Mouse (Mus musculus) bone marrow macrophage, adult 2 months (primary cell): Measurements from ENCODE around the gene Neurod1.

Experiments
- CTCF ChIP-seq: IDR thresholded peaks from 2 replicates; pipeline ENCODE4 v1.5.1; 2012; ENCODE audit warnings: low read depth, mild to moderate bottlenecking, low read length, moderate library complexity
- POLR2A ChIP-seq: IDR thresholded peaks from 2 replicates; pipeline ENCODE4 v1.6.1; 2012; ENCODE audit warnings: mild to moderate bottlenecking, low read depth, low read length, borderline replicate concordance

DNA sequence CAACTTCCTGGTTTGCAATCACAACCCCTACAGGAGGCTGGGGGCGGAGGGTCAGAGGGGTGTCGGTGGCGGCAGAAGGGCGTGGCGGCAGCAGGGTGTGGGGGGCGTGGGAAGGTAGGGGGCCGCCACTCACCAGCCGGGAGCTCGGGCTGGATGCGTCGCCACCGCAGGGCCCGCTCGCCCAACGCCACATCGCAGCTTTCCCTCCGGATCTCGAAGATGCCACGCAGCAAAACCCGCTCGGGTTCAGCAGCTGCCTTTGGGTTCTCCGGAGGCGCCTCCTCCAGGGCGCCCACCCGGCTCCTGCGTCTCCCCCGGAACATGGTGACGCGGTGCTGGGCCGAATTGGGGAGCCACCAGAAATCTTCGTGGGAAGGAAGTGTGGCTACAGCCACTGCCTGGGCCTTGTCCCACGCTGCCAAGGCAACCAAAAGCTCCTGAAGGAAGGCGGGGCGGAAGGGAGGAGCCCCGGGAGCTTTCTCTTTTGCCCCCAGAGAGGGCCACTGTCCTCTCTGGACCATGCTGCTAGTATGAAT, 27.9 kb downstream of the Neurod1 start:
- TF ChIP-seq POLR2A = no peak
- no peak for TF ChIP-seq CTCF
